Mouse (Mus musculus): ENCODE data around the gene Zfp704. TPM values are rescaled to one million over a fixed set of nuclear protein-coding genes. Genes with fewer than 3 reads are reported as not detected.

Gene Zfp704
- polyA plus RNA-seq, 1 experiment, result 0.80 TPM

DNA sequence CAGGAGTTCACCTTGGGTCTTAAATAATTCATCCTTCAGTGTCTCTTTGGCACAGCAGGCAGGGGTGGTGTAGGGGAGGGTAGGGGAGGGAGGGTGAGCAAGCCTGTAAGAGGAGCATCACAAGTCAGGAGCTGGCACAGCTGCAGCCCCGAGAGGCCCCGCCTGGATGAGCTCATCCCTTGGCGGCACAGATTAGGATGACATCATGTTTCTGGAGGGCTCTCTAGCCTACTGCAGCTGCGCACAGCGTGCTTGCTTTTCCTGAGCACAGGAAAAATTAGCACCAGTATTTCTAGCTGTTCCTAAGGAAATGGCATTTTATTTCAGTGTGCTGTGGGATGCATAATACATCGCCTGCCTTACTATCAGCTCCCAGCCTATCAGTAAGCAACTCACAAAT lies 109.2 kb downstream of the Zfp704 start:
- H3ac ChIP-seq (ENCODE audit: control insufficient read depth, insufficient read length), result no peak overlapping the region
- peak overlapping the region; percentile 68 for H3K4me2 ChIP-seq (ENCODE audit: low read depth)
- no peak overlapping the region for H3K4me3 ChIP-seq
- H3K79me2 ChIP-seq (ENCODE audit: control insufficient read depth, insufficient read depth), result no peaks in the 10 kb centered on the region
- TF ChIP-seq POLR2AphosphoS2 (IDR thresholded peaks at IDR 0.05; ENCODE audit: insufficient read length, low read depth) (no peak), MAX (IDR thresholded peaks at IDR 0.05; ENCODE audit: low read depth) (no peak), E2F4 (IDR thresholded peaks at IDR 0.05; ENCODE audit: insufficient read depth) (no peak), SRF (IDR thresholded peaks at IDR 0.05; ENCODE audit: control insufficient read depth, insufficient read length, low read depth) (no peak), REST (IDR thresholded peaks at IDR 0.05; ENCODE audit: insufficient read depth, insufficient read length) (no peak), TCF3 (IDR thresholded peaks at IDR 0.05; ENCODE audit: insufficient read length, low read depth) (peak; percentile 42), POLR2A (IDR thresholded peaks at IDR 0.05; ENCODE audit: insufficient read length, low read depth) (no peak), TCF12 (IDR thresholded peaks at IDR 0.05; ENCODE audit: insufficient read depth, poor library complexity, severe bottlenecking) (peak; percentile 42), CEBPB (IDR thresholded peaks at IDR 0.05; ENCODE audit: insufficient read depth, poor library complexity, severe bottlenecking) (no peak), MYOG (IDR thresholded peaks at IDR 0.05; ENCODE audit: control insufficient read depth in 1 of 3, insufficient read depth in 1 of 3, insufficient read length in 2 of 3, low read depth in 2 of 3) (peak; percentile 46 to 88 (median 52)), MYOD1 (IDR thresholded peaks at IDR 0.05; ENCODE audit: control insufficient read depth in 1 of 3, insufficient read length in 2 of 3, low read depth in 2 of 3) (peak in 2 of 3 experiments; percentile 82 to 85), USF1 (IDR thresholded peaks at IDR 0.05; ENCODE audit: low read depth) (no peak)
- no peaks in the 10 kb centered on the region for H3K27me3 ChIP-seq (ENCODE audit: control insufficient read depth, insufficient read depth, insufficient read length)
- no peaks in the 10 kb centered on the region for H3K36me3 ChIP-seq (ENCODE audit: control insufficient read depth, insufficient read depth)

DNA sequence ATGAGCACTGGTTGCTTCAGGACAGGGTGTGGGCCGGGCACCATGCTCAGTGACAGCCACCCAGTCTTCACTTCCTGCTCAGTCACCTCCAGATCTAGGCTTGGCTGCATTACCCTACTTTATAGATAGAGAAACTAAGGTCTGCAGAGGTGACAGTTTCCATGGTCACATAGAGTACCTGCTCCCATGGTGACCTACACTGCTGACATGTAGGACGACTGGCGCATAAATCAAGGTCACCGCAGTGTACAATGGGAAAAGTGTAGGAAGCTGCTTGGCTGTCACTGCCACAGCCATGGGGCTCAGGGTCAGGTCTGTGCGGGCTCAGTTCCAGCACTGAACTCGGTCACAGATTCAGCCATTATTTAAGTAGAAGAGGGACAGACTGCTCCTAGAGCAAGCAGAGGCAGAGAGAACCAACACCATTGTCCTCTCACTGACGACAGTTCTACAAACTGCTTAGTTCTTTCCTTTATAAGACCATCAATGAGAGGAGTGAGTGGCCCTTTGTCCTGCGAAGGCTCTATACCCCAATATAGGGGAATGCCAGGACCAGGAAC lies 109.8 kb downstream of the Zfp704 start:
- H3K36me3 ChIP-seq (ENCODE audit: control insufficient read depth, insufficient read depth), result no peaks in the 10 kb centered on the region
- H3K79me2 ChIP-seq (ENCODE audit: control insufficient read depth, insufficient read depth), result no peaks in the 10 kb centered on the region
- no peaks in the 10 kb centered on the region for H3K27me3 ChIP-seq (ENCODE audit: control insufficient read depth, insufficient read depth, insufficient read length)
- TF ChIP-seq POLR2AphosphoS2 (IDR thresholded peaks at IDR 0.05; ENCODE audit: insufficient read length, low read depth) (no peak), REST (IDR thresholded peaks at IDR 0.05; ENCODE audit: insufficient read depth, insufficient read length) (no peak), TCF12 (IDR thresholded peaks at IDR 0.05; ENCODE audit: insufficient read depth, poor library complexity, severe bottlenecking) (no peak), MYOG (IDR thresholded peaks at IDR 0.05; ENCODE audit: control insufficient read depth in 1 of 3, insufficient read depth in 1 of 3, insufficient read length in 2 of 3, low read depth in 2 of 3) (no peak), TCF3 (IDR thresholded peaks at IDR 0.05; ENCODE audit: insufficient read length, low read depth) (no peak), MYOD1 (IDR thresholded peaks at IDR 0.05; ENCODE audit: control insufficient read depth in 1 of 3, insufficient read length in 2 of 3, low read depth in 2 of 3) (no peak), CEBPB (IDR thresholded peaks at IDR 0.05; ENCODE audit: insufficient read depth, poor library complexity, severe bottlenecking) (no peak), USF1 (IDR thresholded peaks at IDR 0.05; ENCODE audit: low read depth) (no peak), E2F4 (IDR thresholded peaks at IDR 0.05; ENCODE audit: insufficient read depth) (no peak), POLR2A (IDR thresholded peaks at IDR 0.05; ENCODE audit: insufficient read length, low read depth) (no peak), MAX (IDR thresholded peaks at IDR 0.05; ENCODE audit: low read depth) (no peak), SRF (IDR thresholded peaks at IDR 0.05; ENCODE audit: control insufficient read depth, insufficient read length, low read depth) (no peak)
- H3K4me3 ChIP-seq, result no peak overlapping the region
- H3K4me2 ChIP-seq (ENCODE audit: low read depth), result peak overlapping the region; percentile 52
- H3ac ChIP-seq (ENCODE audit: control insufficient read depth, insufficient read length), result no peak overlapping the region

DNA sequence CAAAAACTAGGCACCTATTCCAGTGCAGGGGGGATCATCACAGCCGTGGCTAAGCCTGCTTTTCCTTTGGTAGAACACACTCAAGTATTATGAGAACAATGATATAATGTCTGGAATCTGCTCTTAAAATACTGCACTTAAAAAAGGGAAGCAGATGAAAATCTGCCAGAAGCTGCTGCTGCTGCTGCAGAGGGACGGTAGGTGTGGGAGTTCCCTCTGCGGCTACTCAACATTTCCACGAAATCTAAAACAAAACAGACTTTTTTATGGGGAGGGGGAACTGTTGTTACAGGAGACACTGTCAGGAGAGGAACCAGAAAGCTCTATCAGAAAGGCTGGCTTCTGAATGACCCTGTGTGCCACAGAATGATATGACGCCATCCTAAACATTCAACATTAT lies 110.4 kb downstream of the Zfp704 start:
- Histone ChIP-seq H3K36me3 (ENCODE audit: control insufficient read depth, insufficient read depth) (no peaks in the 10 kb centered on the region), H3K27me3 (ENCODE audit: control insufficient read depth, insufficient read depth, insufficient read length) (no peaks in the 10 kb centered on the region), H3K79me2 (ENCODE audit: control insufficient read depth, insufficient read depth) (no peaks in the 10 kb centered on the region), H3ac (ENCODE audit: control insufficient read depth, insufficient read length) (no peak overlapping the region), H3K4me2 (ENCODE audit: low read depth) (no peak overlapping the region), H3K4me3 (no peak overlapping the region)
- TF ChIP-seq E2F4 (IDR thresholded peaks at IDR 0.05; ENCODE audit: insufficient read depth) (no peak), SRF (IDR thresholded peaks at IDR 0.05; ENCODE audit: control insufficient read depth, insufficient read length, low read depth) (no peak), TCF12 (IDR thresholded peaks at IDR 0.05; ENCODE audit: insufficient read depth, poor library complexity, severe bottlenecking) (no peak), MAX (IDR thresholded peaks at IDR 0.05; ENCODE audit: low read depth) (no peak), CEBPB (IDR thresholded peaks at IDR 0.05; ENCODE audit: insufficient read depth, poor library complexity, severe bottlenecking) (no peak), MYOG (IDR thresholded peaks at IDR 0.05; ENCODE audit: control insufficient read depth in 1 of 3, insufficient read depth in 1 of 3, insufficient read length in 2 of 3, low read depth in 2 of 3) (no peak), MYOD1 (IDR thresholded peaks at IDR 0.05; ENCODE audit: control insufficient read depth in 1 of 3, insufficient read length in 2 of 3, low read depth in 2 of 3) (no peak), TCF3 (IDR thresholded peaks at IDR 0.05; ENCODE audit: insufficient read length, low read depth) (no peak), POLR2A (IDR thresholded peaks at IDR 0.05; ENCODE audit: insufficient read length, low read depth) (no peak), POLR2AphosphoS2 (IDR thresholded peaks at IDR 0.05; ENCODE audit: insufficient read length, low read depth) (no peak), REST (IDR thresholded peaks at IDR 0.05; ENCODE audit: insufficient read depth, insufficient read length) (no peak), USF1 (IDR thresholded peaks at IDR 0.05; ENCODE audit: low read depth) (no peak)

DNA sequence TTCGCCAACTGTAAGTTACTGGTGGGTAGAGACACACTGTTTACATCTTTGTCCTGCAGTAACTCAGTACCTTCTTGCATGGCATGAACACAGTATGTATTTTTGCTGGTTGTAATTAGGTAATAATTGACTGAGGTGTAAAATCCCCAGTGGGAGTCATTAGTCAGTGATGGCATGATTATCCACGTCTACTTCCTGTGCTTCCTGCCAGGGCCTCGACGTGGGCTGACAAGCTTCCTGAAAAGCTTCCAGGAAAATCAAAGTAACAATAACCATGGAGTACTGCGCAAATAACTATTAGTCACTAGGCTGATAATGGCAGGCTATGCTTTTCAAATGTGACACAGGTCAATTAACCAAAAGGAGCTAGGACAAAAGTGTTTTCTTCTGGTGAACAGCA lies 112.6 kb downstream of the Zfp704 start:
- H3K79me2 ChIP-seq (ENCODE audit: control insufficient read depth, insufficient read depth), result no peaks in the 10 kb centered on the region
- no peaks in the 10 kb centered on the region for H3K36me3 ChIP-seq (ENCODE audit: control insufficient read depth, insufficient read depth)
- no peak for TF ChIP-seq USF1 (IDR thresholded peaks at IDR 0.05; ENCODE audit: low read depth)
- no peak for TF ChIP-seq SRF (IDR thresholded peaks at IDR 0.05; ENCODE audit: control insufficient read depth, insufficient read length, low read depth)
- no peak overlapping the region for H3ac ChIP-seq (ENCODE audit: control insufficient read depth, insufficient read length)
- no peak overlapping the region for H3K4me2 ChIP-seq (ENCODE audit: low read depth)
- no peaks in the 10 kb centered on the region for H3K27me3 ChIP-seq (ENCODE audit: control insufficient read depth, insufficient read depth, insufficient read length)
- H3K4me3 ChIP-seq, result no peak overlapping the region
